Mouse (Mus musculus) CD8-positive naive resting alpha-beta T cell, adult 2 months (primary cell): ENCODE measurements around the gene Wrb.
A peak's percentile ranks its signal among the peaks of the same experiment; 100 is the strongest.

ENCODE experiments used
- DNase-seq, 2 experiments: peaks; one replicate each; pipeline ENCODE4 v3.0.0; 2022; ENCODE audit warnings: low read depth in 2 of 2, low spot score in 2 of 2

Gene Wrb

GRCm38 (mm10) chr16:96158511-96159080 lies 13.4 kb downstream of the Wrb start:
- no peak for DNase-seq

- peak in 1 of 2 experiments; percentile 25 for DNase-seq
Observed at GRCm38 (mm10) chr16:96159091-96159731, 14.0 kb downstream of the Wrb start.

GRCm38 (mm10) chr16:96159794-96160346 lies 14.7 kb downstream of the Wrb start:
- no peak for DNase-seq

- no peak for DNase-seq
Observed at GRCm38 (mm10) chr16:96160927-96161326, 15.7 kb downstream of the Wrb start.

GRCm38 (mm10) chr16:96161336-96161735 lies 16.1 kb downstream of the Wrb start:
- no peak for DNase-seq

GRCm38 (mm10) chr16:96165723-96166264 lies 20.6 kb downstream of the Wrb start:
- DNase-seq: no peak

GRCm38 (mm10) chr16:96168837-96169236 lies 23.6 kb downstream of the Wrb start:
- no peak for DNase-seq

GRCm38 (mm10) chr16:96173648-96174047 lies 28.4 kb downstream of the Wrb start:
- DNase-seq: no peak

- no peak for DNase-seq
Observed at GRCm38 (mm10) chr16:96175399-96175798, 30.2 kb downstream of the Wrb start.

- no peak for DNase-seq
Observed at GRCm38 (mm10) chr16:96179156-96179555, 33.9 kb downstream of the Wrb start.

- no peak for DNase-seq
Observed at GRCm38 (mm10) chr16:96187619-96188018, 42.4 kb downstream of the Wrb start.

- DNase-seq: peak; percentile 89 to 92
Observed at GRCm38 (mm10) chr16:96191531-96192506, 46.6 kb downstream of the Wrb start, which contains the start of gene Lca5l. Gene Lca5l (minus strand): TSS chr16:96192271.

GRCm38 (mm10) chr16:96199913-96200701 lies 54.9 kb downstream of the Wrb start, which contains the start of gene Sh3bgr:
Gene Sh3bgr (plus strand): TSS chr16:96200450.
- no peak for DNase-seq

- DNase-seq: no peak
Observed at GRCm38 (mm10) chr16:96200702-96201028, 55.5 kb downstream of the Wrb start.

GRCm38 (mm10) chr16:96201485-96202232 lies 56.5 kb downstream of the Wrb start:
- DNase-seq: no peak
